Mouse (Mus musculus): ENCODE results near the gene Tead4. TPM values are rescaled to one million over a fixed set of nuclear protein-coding genes. Genes with fewer than 3 reads are reported as not detected.
"Not testable (repeated sequence)": the region's sequence is repeated elsewhere in the genome, so short reads cannot be mapped to it uniquely, and the experiment has no call there.

Gene Tead4
- polyA plus RNA-seq, 1 experiment from 2014 or later: 0.28 TPM

GRCm38 (mm10) chr6:128225009-128225845, 75.4 kb downstream of the Tead4 start:
- no peak for TF ChIP-seq CTCF (IDR thresholded peaks at IDR 0.05; ENCODE audit: low read depth)
- TF ChIP-seq EP300 (IDR thresholded peaks at IDR 0.05; ENCODE audit: low read depth): no peak
- DNase-seq (no peak), ATAC-seq (peak; percentile 81)
- 62% methylated on average over 4 of the region's 4 CpGs for WGBS (ENCODE audit: insufficient replicate concordance)
- no peak overlapping the region for H3K4me2 ChIP-seq (ENCODE audit: low read depth, low read length)
- no peaks in the 10 kb centered on the region for H3K36me3 ChIP-seq (replicated peaks; ENCODE audit: insufficient read depth, low read length)
- no peak overlapping the region for H3K4me3 ChIP-seq (ENCODE audit: low read depth, low read length)
- 0 out of 2 replicates have a peak, but pooled peaks cover 3% of the 10 kb centered on the region for H3K4me1 ChIP-seq (ENCODE audit: insufficient read depth)
- no peaks in the 10 kb centered on the region for H3K27me3 ChIP-seq (ENCODE audit: insufficient read depth, low read length)
- H3K9me3 ChIP-seq (ENCODE audit: low read length): no peaks in the 10 kb centered on the region
- peak overlapping the region; percentile 51; the same call in 1 of the 2 replicates for H3K27ac ChIP-seq (ENCODE audit: low read depth)
- no peak overlapping the region for H3K9ac ChIP-seq (replicated peaks)

GRCm38 (mm10) chr6:128223159-128223558, 77.5 kb downstream of the Tead4 start:
- TF ChIP-seq EP300 (IDR thresholded peaks at IDR 0.05; ENCODE audit: low read depth): no peak
- no peak for TF ChIP-seq CTCF (IDR thresholded peaks at IDR 0.05; ENCODE audit: low read depth)
- Histone ChIP-seq H3K9me3 (ENCODE audit: low read length) (no peaks in the 10 kb centered on the region), H3K4me2 (ENCODE audit: low read depth, low read length) (no peak overlapping the region), H3K27me3 (ENCODE audit: insufficient read depth, low read length) (no peaks in the 10 kb centered on the region), H3K4me1 (ENCODE audit: insufficient read depth) (0 out of 2 replicates have a peak, but pooled peaks cover 3% of the 10 kb centered on the region), H3K4me3 (ENCODE audit: low read depth, low read length) (no peak overlapping the region), H3K36me3 (replicated peaks; ENCODE audit: insufficient read depth, low read length) (no peaks in the 10 kb centered on the region), H3K9ac (replicated peaks) (no peak overlapping the region), H3K27ac (ENCODE audit: low read depth) (no peak overlapping the region)
- no peak for DNase-seq
- no peak for ATAC-seq

GRCm38 (mm10) chr6:128215004-128215403, 85.6 kb downstream of the Tead4 start:
- 84% methylated on average over 4 of the region's 4 CpGs for WGBS (ENCODE audit: insufficient replicate concordance)
- DNase-seq; H3K4me3 ChIP-seq (ENCODE audit: low read depth, low read length): not testable (repeated sequence)

GRCm38 (mm10) chr6:128209199-128209598, 91.4 kb downstream of the Tead4 start:
- not testable (repeated sequence) for H3K27me3 ChIP-seq (ENCODE audit: insufficient read depth, low read length); H3K4me3 ChIP-seq (ENCODE audit: low read depth, low read length); DNase-seq; H3K27ac ChIP-seq (ENCODE audit: low read depth); H3K9me3 ChIP-seq (ENCODE audit: low read length); H3K9ac ChIP-seq (replicated peaks); H3K4me1 ChIP-seq (ENCODE audit: insufficient read depth); H3K36me3 ChIP-seq (replicated peaks; ENCODE audit: insufficient read depth, low read length); H3K4me2 ChIP-seq (ENCODE audit: low read depth, low read length); ATAC-seq
- WGBS (ENCODE audit: insufficient replicate concordance): 78% methylated on average over 1 of the region's 1 CpGs

More at GRCm38 (mm10) chr6:128215004-128215403, 85.6 kb downstream of the Tead4 start:
- H3K36me3 ChIP-seq (replicated peaks; ENCODE audit: insufficient read depth, low read length); H3K4me2 ChIP-seq (ENCODE audit: low read depth, low read length); H3K4me1 ChIP-seq (ENCODE audit: insufficient read depth); H3K27me3 ChIP-seq (ENCODE audit: insufficient read depth, low read length); H3K27ac ChIP-seq (ENCODE audit: low read depth); ATAC-seq; H3K9me3 ChIP-seq (ENCODE audit: low read length); H3K9ac ChIP-seq (replicated peaks): not testable (repeated sequence)

GRCm38 (mm10) chr6:128208491-128209170, 92.0 kb downstream of the Tead4 start:
- 78% methylated on average over 8 of the region's 8 CpGs for WGBS (ENCODE audit: insufficient replicate concordance)
- no peaks in the 10 kb centered on the region for H3K27me3 ChIP-seq (ENCODE audit: insufficient read depth, low read length)
- H3K4me2 ChIP-seq (ENCODE audit: low read depth, low read length): no peak overlapping the region
- H3K4me3 ChIP-seq (ENCODE audit: low read depth, low read length): no peak overlapping the region
- no peak for DNase-seq
- H3K27ac ChIP-seq (ENCODE audit: low read depth): no peak overlapping the region
- no peaks in the 10 kb centered on the region for H3K36me3 ChIP-seq (replicated peaks; ENCODE audit: insufficient read depth, low read length)
- H3K4me1 ChIP-seq (ENCODE audit: insufficient read depth): no peaks in the 10 kb centered on the region
- ATAC-seq: no peak
- TF ChIP-seq EP300 (IDR thresholded peaks at IDR 0.05; ENCODE audit: low read depth): no peak
- TF ChIP-seq CTCF (IDR thresholded peaks at IDR 0.05; ENCODE audit: low read depth): no peak
- H3K9ac ChIP-seq (replicated peaks): no peak overlapping the region
- H3K9me3 ChIP-seq (ENCODE audit: low read length): no peaks in the 10 kb centered on the region

GRCm38 (mm10) chr6:128203557-128203956, 97.1 kb downstream of the Tead4 start:
- DNase-seq (no peak), ATAC-seq (no peak)
- no peak overlapping the region for H3K4me2 ChIP-seq (ENCODE audit: low read depth, low read length)
- peaks cover 5% of the 10 kb centered on the region; the same call in 1 of the 2 replicates for H3K4me1 ChIP-seq (ENCODE audit: insufficient read depth)
- H3K4me3 ChIP-seq (ENCODE audit: low read depth, low read length): no peak overlapping the region
- H3K9me3 ChIP-seq (ENCODE audit: low read length): no peaks in the 10 kb centered on the region
- H3K36me3 ChIP-seq (replicated peaks; ENCODE audit: insufficient read depth, low read length): no peaks in the 10 kb centered on the region
- no peaks in the 10 kb centered on the region for H3K27me3 ChIP-seq (ENCODE audit: insufficient read depth, low read length)
- WGBS (ENCODE audit: insufficient replicate concordance): 75% methylated on average over 1 of the region's 1 CpGs
- H3K27ac ChIP-seq (ENCODE audit: low read depth): no peak overlapping the region
- no peak overlapping the region for H3K9ac ChIP-seq (replicated peaks)
- TF ChIP-seq EP300 (IDR thresholded peaks at IDR 0.05; ENCODE audit: low read depth): no peak
- no peak for TF ChIP-seq CTCF (IDR thresholded peaks at IDR 0.05; ENCODE audit: low read depth)

All from liver, postnatal 0 days (tissue).